8 mouse cellular contexts compared by ENCODE assay signal in genomic region chr6:65042491-65043171, GRCm38 (mm10). TPM values are rescaled to one million over a fixed set of nuclear protein-coding genes. Genes with fewer than 3 reads are reported as not detected.
DNase-seq lines count a peak whose midpoint lies in the region; ATAC-seq lines count a peak whose summit lies in the region.

Gene Smarcad1 (plus strand): TSS chr6:65042583.

- no peaks in the 10 kb centered on the region for H3K27me3 ChIP-seq in forebrain, embryonic 14.5 days (replicated peaks; ENCODE audit: control insufficient read depth, insufficient read depth, low read length)
- no peaks in the 10 kb centered on the region for H3K27me3 ChIP-seq in neural tube, embryonic 15.5 days (replicated peaks)

- peaks cover 35% of the 10 kb centered on the region for H3K36me3 ChIP-seq in forebrain, embryonic 14.5 days (ENCODE audit: control insufficient read depth, insufficient read depth, low read length)
- H3K36me3 ChIP-seq in neural tube, embryonic 15.5 days: peaks cover 27% of the 10 kb centered on the region

- peaks cover 11% of the 10 kb centered on the region for H3K4me1 ChIP-seq in forebrain, embryonic 14.5 days (ENCODE audit: control insufficient read depth, insufficient read depth, low read length)
- H3K4me1 ChIP-seq in neural tube, embryonic 15.5 days: peaks cover 15% of the 10 kb centered on the region

- ATAC-seq in forebrain, embryonic 14.5 days: peak; percentile 95
- peak; percentile 96 for ATAC-seq in neural tube, embryonic 15.5 days (ENCODE audit: low FRiP score)

- DNase-seq in ES-CJ7 (ENCODE audit: low read depth, low spot score): peak; percentile 98
- DNase-seq in cerebellum, adult 11 months: peak; percentile 89
- peak; percentile 99 for DNase-seq in forebrain, embryonic 14.5 days (ENCODE audit: low spot score)
- DNase-seq in heart, postnatal 14 days: peak; percentile 86 to 90
- peak; percentile 96 for DNase-seq in layer of hippocampus, adult 11-12 months (ENCODE audit: low spot score)
- DNase-seq in lung, adult 18-20 months: peak; percentile 88 to 89
- peak; percentile 92 for DNase-seq in testis, postnatal 14 days (ENCODE audit: low spot score)

- H3K4me2 ChIP-seq in forebrain, embryonic 14.5 days (ENCODE audit: low read length): peak within 1 kb of the TSS; percentile 80
- peak within 1 kb of the TSS; percentile 71 for H3K4me2 ChIP-seq in neural tube, embryonic 15.5 days

- H3K4me3 ChIP-seq in forebrain, embryonic 14.5 days (ENCODE audit: low read depth, low read length): peak within 1 kb of the TSS; percentile 86
- H3K4me3 ChIP-seq in neural tube, embryonic 15.5 days (replicated peaks): peak within 1 kb of the TSS; percentile 86

- WGBS in forebrain, embryonic 14.5 days: under 1% methylated on average over 81 of the region's 81 CpGs
- WGBS in neural tube, embryonic 15.5 days: under 1% methylated on average over 72 of the region's 81 CpGs

- H3K27ac ChIP-seq in forebrain, embryonic 14.5 days (ENCODE audit: low read depth, low read length): peak within 1 kb of the TSS; percentile 99
- H3K27ac ChIP-seq in neural tube, embryonic 15.5 days (replicated peaks): peak within 1 kb of the TSS; percentile 97

- H3K9me3 ChIP-seq in forebrain, embryonic 14.5 days (replicated peaks; ENCODE audit: control insufficient read depth, low read length): no peaks in the 10 kb centered on the region
- no peaks in the 10 kb centered on the region for H3K9me3 ChIP-seq in neural tube, embryonic 15.5 days (replicated peaks)

- intact Hi-C loops in heart, postnatal 14 days (cut with DNase I): loop anchor here (10.0 kb wide), 1 partner anchor 1492 kb away; the partner anchor contains the start of gene Mad2l1

- peak within 1 kb of the TSS; percentile 99 for H3K9ac ChIP-seq in forebrain, embryonic 14.5 days (ENCODE audit: low read length)
- peak within 1 kb of the TSS; percentile 94 for H3K9ac ChIP-seq in neural tube, embryonic 15.5 days (replicated peaks)

RNA-seq across cellular contexts. Expression of gene Smarcad1, which starts in this region (rescaled TPM):
- polyA plus RNA-seq in forebrain, embryonic 14.5 days (2014; fragmentation: Nextera tagmentation; extraction: Ambion mirVana): 101 and 106 TPM in 2 replicates
- total RNA-seq in heart, postnatal 14 days (2021): 10 to 100 TPM; 24.1 to 25.5 TPM
- polyA plus RNA-seq in neural tube, embryonic 15.5 days (2015; fragmentation: Nextera tagmentation; extraction: Ambion mirVana): 46.2 and 48.2 TPM in 2 replicates

Comparison
In these comparisons a context has a peak if more than half of its experiments do, and no peak if none do; other contexts are left out.
1. Peak in every context shown above with its lines: DNase-seq, ATAC-seq, H3K4me3 ChIP-seq and H3K27ac ChIP-seq.